In genomic region chr10:76769581-76769980, GRCm38 (mm10) we compare ENCODE assay signal across 34 mouse cellular contexts. TPM values are rescaled to one million over a fixed set of nuclear protein-coding genes. Genes with fewer than 3 reads are reported as not detected.
"Had no signal": no experiment of that assay in that cellular context is flagged by ENCODE, and none has a peak within 500 bp of the region (broad histone marks: within the 10 kb centered on the region; RNA-seq: fewer than 3 reads in every experiment).

No protein-coding gene starts in this region.

- H3K27me3 ChIP-seq: heart, embryonic 12.5 days; heart, embryonic 13.5 days; heart, embryonic 15.5 days; hindbrain, embryonic 12.5 days; hindbrain, embryonic 13.5 days; hindbrain, embryonic 15.5 days; intestine, embryonic 15.5 days; kidney, embryonic 15.5 days had no signal

- H3K36me3 ChIP-seq: heart, embryonic 12.5 days; heart, embryonic 13.5 days; heart, embryonic 15.5 days; hindbrain, embryonic 15.5 days; intestine, embryonic 15.5 days had no signal

- H3K4me3 ChIP-seq: heart, embryonic 12.5 days; heart, embryonic 13.5 days; heart, embryonic 15.5 days; hindbrain, embryonic 10.5 days; hindbrain, embryonic 12.5 days; hindbrain, embryonic 13.5 days; hindbrain, embryonic 15.5 days; intestine, embryonic 15.5 days; kidney, embryonic 15.5 days; layer of hippocampus, adult 2 months; left cerebral cortex, adult 2 months had no signal

- DNase-seq: heart, postnatal 10 days; heart, postnatal 14 days; heart, postnatal 36 days; heart, postnatal 4 days; kidney, adult 11 months; kidney, adult 18-20 months; kidney, adult 2 months; kidney, adult 8-10 months; kidney, adult 9 months; kidney, postnatal 10 days; kidney, postnatal 14 days; kidney, postnatal 25 days; kidney, postnatal 36 days; kidney, postnatal 4 days; layer of hippocampus, adult 9-11 months; layer of hippocampus, postnatal 36 days had no signal

- ATAC-seq: hindbrain, embryonic 16.5 days; hindbrain, postnatal 0 days; inflammation-experienced regulatory T-cells, adult 6 months; intestine, embryonic 15.5 days; intestine, embryonic 16.5 days; intestine, postnatal 0 days had no signal

- H3K9ac ChIP-seq: heart, embryonic 12.5 days; heart, embryonic 13.5 days; heart, embryonic 15.5 days; hindbrain, embryonic 12.5 days; hindbrain, embryonic 13.5 days; hindbrain, embryonic 14.5 days; hindbrain, embryonic 15.5 days; intestine, embryonic 15.5 days; kidney, embryonic 15.5 days had no signal

- H3K4me2 ChIP-seq: heart, embryonic 12.5 days; heart, embryonic 13.5 days; heart, embryonic 15.5 days; hindbrain, embryonic 12.5 days; hindbrain, embryonic 13.5 days; hindbrain, embryonic 14.5 days; hindbrain, embryonic 15.5 days; intestine, embryonic 15.5 days; kidney, embryonic 15.5 days had no signal

- H3K4me1 ChIP-seq: hindbrain, embryonic 10.5 days; hindbrain, embryonic 12.5 days; hindbrain, embryonic 13.5 days; hindbrain, embryonic 15.5 days; intestine, embryonic 15.5 days; kidney, embryonic 15.5 days had no signal

- H3K27ac ChIP-seq: heart, embryonic 13.5 days; heart, embryonic 15.5 days; hindbrain, embryonic 10.5 days; hindbrain, embryonic 12.5 days; hindbrain, embryonic 13.5 days; hindbrain, embryonic 14.5 days; hindbrain, embryonic 15.5 days; hindbrain, postnatal 0 days; intestine, embryonic 15.5 days; kidney, embryonic 15.5 days; kidney, postnatal 0 days; layer of hippocampus, adult 2 months; left cerebral cortex, adult 2 months had no signal

- H3K9me3 ChIP-seq: heart, embryonic 15.5 days; hindbrain, embryonic 12.5 days; hindbrain, embryonic 13.5 days; hindbrain, embryonic 15.5 days; intestine, embryonic 15.5 days; kidney, embryonic 15.5 days had no signal

RNA-seq across cellular contexts. Expression of gene Col6a1, which starts 43.6 kb away (rescaled TPM):
- polyA plus RNA-seq: inflammation-experienced regulatory T-cells, adult 6 months had no signal
